Mouse (Mus musculus): ENCODE results near the gene Dpm3.

The Dpm3 gene

GRCm38 (mm10) chr3:89232614-89233013, 26.5 kb upstream of the Dpm3 start:
- DNase-seq: no peak

GRCm38 (mm10) chr3:89233562-89234110, 25.5 kb upstream of the Dpm3 start:
- peak; percentile 95 for DNase-seq

DNA sequence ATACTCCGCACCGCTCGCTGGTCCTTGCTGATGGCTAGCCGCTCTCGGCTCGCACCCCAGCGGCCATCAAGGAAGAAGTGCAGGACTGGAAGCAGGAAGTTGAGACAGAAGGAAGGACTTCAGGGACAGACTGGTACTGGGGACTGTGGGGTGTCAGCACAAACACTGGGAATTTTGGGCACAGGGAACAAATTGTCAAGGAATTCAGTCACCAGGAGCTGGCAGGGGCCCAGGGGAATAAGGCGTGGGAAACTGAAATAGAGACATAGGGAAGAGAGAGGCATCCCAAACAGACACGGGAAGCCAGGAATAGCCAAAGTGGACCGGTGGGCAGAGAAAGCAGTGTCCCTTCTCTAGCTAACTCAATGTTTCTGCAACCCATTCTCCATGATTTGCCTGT, 22.6 kb upstream of the Dpm3 start:
- DNase-seq: no peak

DNA sequence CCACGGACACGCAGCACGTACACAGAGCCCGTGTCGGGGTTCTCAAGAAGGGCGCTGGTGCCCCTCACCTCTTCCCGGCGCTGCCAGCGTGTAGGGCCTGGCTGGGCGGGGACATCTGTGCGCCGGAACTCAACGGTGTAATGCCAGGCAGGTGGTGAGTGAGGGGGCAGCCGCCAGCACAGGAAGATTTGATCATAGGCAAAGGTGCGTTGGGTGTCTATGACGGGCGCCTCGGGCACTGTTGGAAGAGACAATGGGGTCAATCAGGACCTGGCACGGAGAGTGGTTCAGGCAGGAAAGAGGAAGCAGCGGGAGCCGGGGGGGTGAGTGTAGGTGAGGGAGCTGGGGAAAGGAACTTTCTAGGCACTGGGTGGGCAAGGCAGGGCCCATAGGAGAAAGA, 21.5 kb upstream of the Dpm3 start:
- DNase-seq: peak; percentile 92

GRCm38 (mm10) chr3:89238494-89238893, 20.7 kb upstream of the Dpm3 start:
- DNase-seq: peak; percentile 85

GRCm38 (mm10) chr3:89242331-89242895, 16.7 kb upstream of the Dpm3 start:
- peak; percentile 94 for DNase-seq

DNA sequence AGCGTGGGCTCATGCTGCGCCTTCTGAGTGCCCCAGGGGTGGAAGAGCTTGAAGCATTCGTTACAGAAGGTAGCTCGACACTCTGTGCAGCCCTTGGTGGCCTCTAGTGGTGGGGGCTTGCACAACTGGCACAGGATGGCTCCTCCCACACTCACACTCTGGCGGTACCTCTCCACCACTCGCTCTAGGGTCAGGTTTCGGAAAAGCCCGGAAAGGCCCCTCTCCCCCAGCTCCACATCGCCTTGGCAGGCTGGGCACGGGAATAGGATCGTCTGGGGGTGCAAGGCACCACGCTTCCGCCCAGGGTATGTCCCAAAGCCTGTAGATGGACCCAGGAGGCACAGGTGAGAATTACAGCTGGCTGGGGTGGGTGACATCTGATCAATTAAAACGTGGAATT, 15.5 kb upstream of the Dpm3 start:
- peak; percentile 90 for DNase-seq

DNA sequence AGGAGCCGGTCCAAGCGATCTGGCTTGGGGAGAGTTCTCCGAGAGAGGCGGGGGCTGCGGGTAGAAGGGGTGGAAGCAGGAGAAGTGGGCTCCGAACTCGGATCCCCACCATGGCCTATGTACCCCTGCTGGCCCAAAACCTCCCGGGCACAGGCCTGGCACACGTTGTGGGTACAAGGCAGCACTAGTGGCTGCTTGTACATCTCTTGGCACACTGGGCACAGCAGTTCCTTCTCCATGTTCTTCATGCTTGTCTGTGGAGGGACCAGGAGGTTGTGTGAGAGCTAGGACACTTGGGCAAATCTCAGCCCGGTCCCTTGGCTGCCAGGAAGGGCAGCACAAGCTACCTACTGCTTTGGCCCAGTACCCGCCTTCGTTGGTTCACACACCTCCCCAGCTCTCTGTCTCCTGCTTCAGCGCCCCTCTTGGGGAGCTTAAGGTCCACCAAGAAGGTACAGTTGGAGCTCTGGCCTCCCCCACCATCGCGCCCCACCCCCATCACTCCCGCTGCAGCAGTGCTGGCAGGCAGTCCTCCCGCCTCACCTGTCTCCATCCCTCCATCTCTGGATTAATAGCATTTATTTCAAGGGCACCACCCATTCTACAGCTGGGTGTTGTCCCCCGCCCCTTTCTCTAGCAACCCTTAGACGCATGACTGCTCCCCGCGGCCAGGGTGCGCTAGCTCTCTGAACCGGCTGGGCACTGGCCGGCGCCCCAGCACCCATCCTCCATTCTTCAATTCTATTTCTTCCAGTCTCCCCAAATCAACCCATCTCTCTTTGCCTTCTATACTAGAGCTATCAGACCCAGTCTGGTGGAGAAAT, 14.8 kb upstream of the Dpm3 start:
- DNase-seq: peak; percentile 95

- no peak for DNase-seq
These were observed 14.0 kb upstream of the Dpm3 start for GRCm38 (mm10) chr3:89244982-89245687.

DNA sequence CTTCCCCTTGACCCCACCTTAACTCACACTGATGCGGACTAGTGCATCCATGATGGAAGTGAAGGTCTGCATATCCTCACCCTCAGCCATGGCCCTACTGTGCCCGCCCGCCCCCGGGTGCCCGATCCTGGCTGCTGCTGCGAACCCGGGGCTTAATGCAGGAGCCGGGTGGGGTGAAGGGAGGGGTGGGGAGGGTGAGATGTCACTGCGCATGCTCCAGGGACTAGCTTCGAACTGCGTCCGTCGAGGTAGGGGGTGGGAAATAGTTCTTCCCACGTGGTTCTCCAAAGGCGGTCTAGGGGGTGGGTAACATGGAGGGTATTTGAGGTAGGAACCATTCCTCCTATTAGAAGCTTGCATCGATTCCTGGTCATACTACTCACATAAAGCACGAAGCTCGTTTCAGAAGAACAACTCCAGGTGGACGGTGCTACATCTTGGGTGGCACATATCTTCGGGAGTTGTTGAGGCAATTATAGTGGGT, 13.4 kb upstream of the Dpm3 start, which contains the start of gene Krtcap2:
Gene Krtcap2 (plus strand): TSS at position 279 of the 484 bp plus-strand sequence.
- DNase-seq: peak; percentile 98

DNA sequence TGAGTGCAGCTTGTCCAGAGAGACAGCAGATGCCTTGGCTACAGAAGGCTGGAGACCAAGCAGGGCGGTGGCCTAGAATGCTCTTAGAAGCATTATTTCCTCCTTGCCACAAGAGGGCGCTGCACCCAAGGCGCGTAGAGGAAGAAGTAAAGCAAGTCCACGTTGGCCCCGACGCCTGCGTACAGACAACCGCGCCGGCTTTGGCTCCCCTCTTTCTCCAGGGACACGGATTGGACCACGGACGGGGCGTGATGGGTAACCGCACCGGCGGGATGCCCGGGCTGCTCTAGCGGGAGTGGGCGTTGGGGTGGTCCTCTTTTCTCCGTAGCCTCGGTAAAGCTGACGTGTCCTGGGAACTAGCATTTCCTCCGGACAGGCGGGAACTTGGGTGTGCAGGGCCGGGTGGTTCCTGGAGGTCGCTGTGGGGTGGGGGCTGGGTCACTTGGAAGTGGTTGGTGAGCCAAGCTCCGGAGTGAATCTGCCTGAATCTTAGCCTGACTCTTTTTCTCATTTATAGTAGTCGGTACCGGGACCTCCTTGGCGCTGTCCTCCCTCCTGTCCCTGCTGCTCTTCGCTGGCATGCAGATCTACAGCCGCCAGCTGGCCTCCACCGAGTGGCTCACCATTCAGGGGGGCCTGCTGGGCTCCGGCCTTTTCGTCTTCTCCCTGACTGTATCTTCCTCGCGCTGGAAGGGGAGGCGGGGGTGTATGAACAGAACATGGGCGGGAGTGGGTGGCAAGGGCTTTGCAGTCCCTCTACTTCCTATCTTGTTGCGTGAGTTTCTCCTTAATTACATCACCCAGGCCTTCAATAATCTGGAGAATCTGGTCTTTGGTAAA, 12.7 kb upstream of the Dpm3 start, which contains the start of gene Trim46:
Gene Trim46 (minus strand): TSS at position 49 of the 840 bp plus-strand sequence.
- DNase-seq: peak; percentile 99

DNA sequence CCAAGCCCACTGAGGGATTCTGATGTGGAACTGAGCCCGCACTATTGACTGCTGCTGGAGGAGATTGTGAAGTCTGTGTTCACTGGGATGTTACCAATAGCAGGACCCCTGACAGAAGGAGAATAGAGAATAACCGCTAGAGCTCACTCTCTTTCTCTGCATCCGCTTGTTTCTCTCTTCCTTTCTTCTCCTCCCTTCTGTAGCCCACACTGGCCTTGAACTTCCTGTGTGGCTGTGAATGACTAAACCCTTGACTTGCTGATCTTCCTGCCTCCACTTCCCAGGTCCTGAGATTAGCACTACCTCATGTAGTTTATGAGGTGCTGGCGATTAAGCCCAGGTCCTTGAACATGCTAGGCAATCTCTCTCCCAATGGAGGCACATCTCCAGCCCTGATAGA, 11.7 kb upstream of the Dpm3 start:
- DNase-seq: no peak

DNA sequence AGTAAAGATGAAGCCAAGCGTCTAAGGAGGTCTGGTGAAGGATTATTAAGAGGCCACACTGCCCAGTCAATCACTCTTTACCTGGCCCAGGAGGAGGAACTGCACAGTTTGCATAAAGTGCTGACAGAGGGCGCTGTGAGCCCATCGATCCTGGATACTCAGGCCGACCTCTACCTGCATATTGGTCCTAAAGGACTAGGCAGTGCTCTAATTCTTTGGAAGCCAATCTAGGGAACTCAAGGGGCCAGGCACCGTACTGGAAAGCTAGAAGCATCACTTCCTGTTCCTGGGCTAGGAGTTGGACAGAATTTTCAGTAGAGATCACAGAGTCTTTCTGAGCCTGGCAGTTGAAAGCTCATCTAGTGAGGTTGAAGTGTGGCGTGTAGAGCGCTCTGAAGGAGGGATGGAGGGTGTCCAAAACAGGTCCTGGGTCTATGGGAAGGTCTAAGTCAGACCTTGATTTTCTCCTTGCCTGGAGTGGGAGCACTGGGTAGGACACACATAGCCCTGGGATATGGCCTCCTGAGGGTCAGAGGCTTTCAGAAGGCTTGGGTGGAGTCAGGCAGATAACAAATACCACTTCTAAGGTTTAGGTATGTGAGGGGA, 8.6 kb upstream of the Dpm3 start:
- peak; percentile 98 for DNase-seq

DNA sequence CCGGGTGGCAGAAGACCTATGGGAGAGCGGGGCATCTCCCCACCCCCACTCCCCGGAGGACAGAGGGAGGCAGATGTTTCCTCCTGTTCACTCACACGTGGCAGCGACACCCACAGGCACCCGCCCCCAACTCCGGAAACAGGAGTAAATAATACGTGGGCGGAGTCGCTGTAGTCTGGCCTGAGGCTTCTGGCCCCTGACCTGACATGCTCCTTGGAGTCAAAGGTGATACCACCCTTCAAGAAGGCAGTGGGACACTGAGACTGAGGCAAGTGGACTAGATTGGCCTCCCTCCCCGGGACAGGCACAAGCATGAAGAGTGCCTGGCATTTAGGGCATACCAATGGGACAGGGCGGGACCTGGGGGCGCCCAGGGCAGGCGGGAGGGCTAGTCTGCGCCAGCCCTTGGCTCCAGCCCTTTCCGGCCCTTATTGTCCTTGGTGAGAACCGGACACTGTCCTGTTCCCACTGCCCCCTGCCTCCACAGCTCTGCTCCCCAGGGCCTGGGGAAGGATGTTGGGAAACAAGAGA, 7.7 kb upstream of the Dpm3 start:
- peak; percentile 99 for DNase-seq

GRCm38 (mm10) chr3:89254994-89255393, 4.2 kb upstream of the Dpm3 start:
- no peak for DNase-seq

- DNase-seq: peak; percentile 97
These were observed 3.0 kb upstream of the Dpm3 start for GRCm38 (mm10) chr3:89256177-89256576.

DNA sequence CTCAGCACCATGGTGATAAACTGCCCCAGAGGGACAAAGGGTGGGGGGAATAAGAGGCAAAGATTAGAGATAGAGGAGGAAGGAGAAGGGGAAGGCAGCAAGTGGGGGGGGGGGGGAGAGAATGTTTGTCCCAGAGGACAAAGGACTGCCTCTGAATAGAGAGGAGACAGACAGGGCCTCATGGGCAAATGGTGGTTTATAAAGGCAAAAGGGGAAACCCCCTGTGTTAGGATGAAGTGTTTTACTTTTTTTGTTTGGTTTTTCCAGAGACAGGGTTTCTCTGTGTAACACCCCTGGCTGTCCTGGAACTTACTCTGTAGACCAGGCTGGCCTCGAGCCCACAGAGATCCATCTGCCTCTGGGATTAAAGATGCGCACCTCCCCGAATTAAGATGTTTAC, 1.1 kb downstream of the Dpm3 start:
- DNase-seq: no peak

DNA sequence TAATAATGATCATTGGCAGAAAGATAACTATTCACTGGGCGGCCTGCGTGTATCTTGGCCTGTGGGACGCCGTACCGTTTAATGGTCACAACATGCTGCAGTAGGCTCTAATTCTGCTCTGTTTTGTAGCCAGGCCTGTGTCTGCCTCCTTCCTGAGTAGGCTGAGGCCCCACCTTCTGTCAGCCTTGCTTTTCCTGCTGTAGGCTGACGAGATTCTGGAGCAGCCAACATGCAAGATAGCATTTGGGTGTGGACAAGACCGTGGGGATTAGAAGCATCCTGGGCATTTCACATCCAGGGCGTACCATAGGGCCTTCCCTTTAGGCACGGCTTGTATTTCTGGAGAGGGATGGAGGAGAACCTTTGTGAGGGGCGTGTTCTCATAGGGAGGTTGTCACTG, 3.3 kb downstream of the Dpm3 start:
- DNase-seq: peak; percentile 98

DNA sequence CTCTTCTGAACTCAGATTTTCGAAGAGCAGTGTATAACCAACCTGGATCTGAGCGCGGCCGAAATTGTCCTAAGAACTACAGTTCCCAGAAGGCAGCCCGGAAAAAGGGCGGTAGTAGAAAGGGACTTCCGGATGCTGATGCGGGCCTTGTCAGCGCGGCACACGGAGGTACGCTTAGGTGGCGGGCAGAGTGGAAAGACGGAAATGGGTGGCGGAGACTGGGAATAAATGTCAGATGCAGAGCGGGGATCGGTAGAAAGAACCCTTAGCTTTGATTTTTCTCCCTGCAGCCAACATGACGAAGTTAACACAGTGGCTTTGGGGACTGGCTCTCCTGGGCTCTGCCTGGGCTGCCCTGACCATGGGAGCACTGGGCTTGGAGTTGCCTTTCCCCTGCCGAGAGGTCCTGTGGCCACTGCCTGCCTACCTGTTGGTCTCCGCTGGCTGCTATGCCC, 7.3 kb downstream of the Dpm3 start:
- DNase-seq: peak; percentile 98

DNA sequence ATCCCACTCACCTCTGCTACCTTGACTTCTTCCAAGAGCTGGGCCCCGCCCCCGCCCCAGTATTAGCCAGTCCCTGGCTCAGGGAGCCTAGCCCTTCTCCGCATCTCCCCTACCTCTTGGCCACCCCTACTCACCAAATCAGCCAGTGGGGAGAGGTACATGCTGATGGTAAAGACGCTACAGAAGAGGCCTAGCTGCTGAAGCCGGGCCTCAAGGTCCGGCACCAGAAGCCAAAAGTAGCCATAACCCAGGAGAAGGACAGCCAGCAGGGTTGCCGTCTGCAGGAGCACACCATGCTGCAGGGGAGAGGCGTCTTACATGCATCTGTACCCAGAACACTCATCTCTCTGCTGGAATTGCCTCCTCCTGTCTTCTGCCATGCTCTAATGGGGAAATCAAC, 9.8 kb downstream of the Dpm3 start:
- peak; percentile 88 for DNase-seq

DNA sequence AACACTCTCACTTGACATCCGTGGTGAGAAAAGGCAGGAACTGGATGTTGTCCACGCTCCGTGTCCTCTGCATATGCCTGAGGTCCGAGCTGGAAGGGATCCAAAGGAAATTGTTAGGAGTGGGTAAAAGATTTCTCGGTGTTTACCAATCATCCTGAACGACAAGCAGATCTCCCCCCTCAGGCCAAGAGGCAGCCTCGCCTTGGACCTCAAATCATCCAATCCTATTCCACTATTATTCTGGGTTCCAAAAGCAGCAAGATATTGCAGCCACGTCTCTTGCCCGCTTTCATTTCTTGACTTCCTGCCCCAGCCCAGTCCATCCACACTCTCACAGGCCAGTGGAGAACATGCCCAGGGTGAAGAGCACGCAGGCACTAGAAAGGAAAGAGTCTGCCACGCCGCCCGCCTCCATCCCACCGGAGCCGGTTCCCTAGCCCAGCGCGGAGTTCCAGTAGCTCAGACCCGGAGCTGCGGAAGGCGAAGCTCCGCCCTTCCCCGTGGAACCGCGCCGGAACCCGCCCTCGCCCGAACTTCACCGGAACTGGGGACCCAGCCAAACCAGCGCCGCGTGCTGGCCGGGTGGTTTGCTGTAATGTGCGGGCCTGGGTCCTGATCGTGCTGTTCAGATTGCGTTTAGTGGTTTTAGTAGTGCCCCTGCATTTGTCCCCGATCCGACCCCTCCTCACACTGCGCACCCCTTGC, 11.0 kb downstream of the Dpm3 start, which contains the start of gene Slc50a1:
Gene Slc50a1 (minus strand): TSS at position 520 of the 705 bp plus-strand sequence.
- DNase-seq: peak; percentile 99

Measured in heart, adult 11 months (tissue).